Mouse (Mus musculus) hindbrain, embryonic 13.5 days (tissue): ENCODE measurements around the gene Gm21954. TPM values are rescaled to one million over a fixed set of nuclear protein-coding genes. Genes with fewer than 3 reads are reported as not detected.

Source experiments
- ATAC-seq: fragments of 200-750 bp; cut with Nextera tagmentation; 2 replicates; pipeline ENCODE4 v1.8.0; 2017; ENCODE audit warnings: moderate TSS enrichment; ENCODE audit not compliant: low FRiP score
- H3K27ac ChIP-seq: fragments of 300-500 bp; sonication (generic); 2 replicates; pipeline ENCODE4 v1.5.1; 2015; ENCODE audit warnings: inconsistent platforms, mild to moderate bottlenecking, moderate library complexity
- H3K27me3 ChIP-seq: fragments of 300-500 bp; sonication (generic); 2 replicates; pipeline ENCODE4 v1.6.1; 2015; ENCODE audit warnings: mild to moderate bottlenecking, inconsistent platforms
- H3K36me3 ChIP-seq: fragments of 300-500 bp; sonication (generic); 2 replicates; pipeline ENCODE4 v1.6.1; 2015; ENCODE audit warnings: mild to moderate bottlenecking, inconsistent platforms
- H3K4me1 ChIP-seq: fragments of 300-500 bp; sonication (generic); replicated peaks from 2 replicates; pipeline ENCODE4 v1.6.1; 2015; ENCODE audit warnings: inconsistent platforms
- H3K4me2 ChIP-seq: fragments of 300-500 bp; sonication (generic); 2 replicates; pipeline ENCODE4 v1.6.1; 2015; ENCODE audit warnings: inconsistent platforms, mild to moderate bottlenecking, moderate library complexity
- H3K4me3 ChIP-seq: fragments of 300-500 bp; sonication (generic); 2 replicates; pipeline ENCODE4 v1.5.1; 2015; ENCODE audit warnings: mild to moderate bottlenecking, inconsistent platforms
- H3K9ac ChIP-seq: fragments of 300-500 bp; sonication (generic); 2 replicates; pipeline ENCODE4 v1.6.1; 2015; ENCODE audit warnings: mild to moderate bottlenecking, inconsistent platforms
- H3K9me3 ChIP-seq: fragments of 300-500 bp; sonication (generic); 2 replicates; pipeline ENCODE4 v1.6.1; 2016; ENCODE audit warnings: inconsistent platforms
- WGBS: fragments of 180-500 bp; shearing (Covaris S2); methylation state at CpG from one replicate; pipeline ENCODE4 v1.1.7; 2015; 5-methylcytosine and 5-hydroxymethylcytosine counted together
- polyA plus RNA-seq: library from polyadenylated mRNA; unstranded; fragments of >200 nt; fragmentation: Nextera tagmentation; extraction: Ambion mirVana; gene quantifications from 2 replicates; pipeline ENCODE4 v1.2.1, GENCODE M21; 2015

The Gm21954 gene
- polyA plus RNA-seq, 1 experiment from 2014 or later, result not detected

- peaks cover 27% of the 10 kb centered on the region for H3K4me1 ChIP-seq
- peak overlapping the region; percentile 69 for H3K9ac ChIP-seq
- H3K4me3 ChIP-seq, result peak overlapping the region; percentile 28
- H3K9me3 ChIP-seq, result no peaks in the 10 kb centered on the region
- ATAC-seq, result peak; percentile 93
- no peaks in the 10 kb centered on the region for H3K27me3 ChIP-seq
- WGBS, result 3% methylated on average over 17 of the region's 17 CpGs
- peaks cover 6% of the 10 kb centered on the region for H3K36me3 ChIP-seq
- H3K4me2 ChIP-seq, result peak overlapping the region; percentile 57
- H3K27ac ChIP-seq, result peak overlapping the region; percentile 84
Observed at GRCm38 (mm10) chr3:55461685-55462655, 10.0 kb downstream of the Gm21954 start.

DNA sequence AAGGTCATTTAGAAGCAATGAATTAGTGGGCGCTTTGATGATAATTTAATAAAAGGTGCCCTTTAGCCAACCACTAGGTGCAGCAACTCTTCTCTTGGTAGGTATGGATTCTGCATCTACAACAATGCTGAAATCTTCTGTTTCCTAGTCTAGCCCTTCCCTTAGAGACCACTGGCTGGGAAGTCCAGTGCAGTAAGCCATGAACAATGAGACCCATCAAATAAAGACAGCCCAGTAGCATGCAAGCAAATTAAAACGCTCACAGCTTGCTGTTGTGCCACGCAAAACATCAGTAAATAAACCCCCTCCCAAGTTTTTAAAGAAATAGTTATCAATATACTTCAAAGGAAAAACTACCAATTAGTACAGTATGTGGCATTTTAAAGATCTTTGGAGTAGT, 10.9 kb downstream of the Gm21954 start:
- no peak overlapping the region for H3K9ac ChIP-seq
- WGBS, result 41% methylated on average over 3 of the region's 3 CpGs
- peak overlapping the region; percentile 84 for H3K27ac ChIP-seq
- peaks cover 9% of the 10 kb centered on the region for H3K36me3 ChIP-seq
- peak overlapping the region; percentile 57 for H3K4me2 ChIP-seq
- H3K4me3 ChIP-seq, result no peak overlapping the region
- peaks cover 24% of the 10 kb centered on the region for H3K4me1 ChIP-seq
- no peaks in the 10 kb centered on the region for H3K27me3 ChIP-seq
- ATAC-seq, result peak; percentile 58; the same call in 1 of the 2 replicates
- H3K9me3 ChIP-seq, result no peaks in the 10 kb centered on the region

- ATAC-seq, result no peak
- no peaks in the 10 kb centered on the region for H3K9me3 ChIP-seq
- peaks cover 21% of the 10 kb centered on the region for H3K36me3 ChIP-seq
- peaks cover 4% of the 10 kb centered on the region; the same call in 1 of the 2 replicates for H3K4me1 ChIP-seq
- WGBS, result 93% methylated on average over 2 of the region's 2 CpGs
- H3K27me3 ChIP-seq, result no peaks in the 10 kb centered on the region
- no peak overlapping the region for H3K4me2 ChIP-seq
- no peak overlapping the region for H3K4me3 ChIP-seq
- H3K27ac ChIP-seq, result no peak overlapping the region
- no peak overlapping the region for H3K9ac ChIP-seq
Observed at GRCm38 (mm10) chr3:55452464-55452863, 19.5 kb downstream of the Gm21954 start.

- Histone ChIP-seq H3K4me1 (peaks cover 4% of the 10 kb centered on the region; the same call in 1 of the 2 replicates), H3K9me3 (no peaks in the 10 kb centered on the region), H3K27ac (no peak overlapping the region), H3K27me3 (no peaks in the 10 kb centered on the region), H3K4me2 (no peak overlapping the region), H3K4me3 (no peak overlapping the region), H3K9ac (no peak overlapping the region), H3K36me3 (peaks cover 20% of the 10 kb centered on the region)
- WGBS, result 86% methylated on average over 3 of the region's 3 CpGs
- ATAC-seq, result no peak
Observed at GRCm38 (mm10) chr3:55451877-55452276, 20.1 kb downstream of the Gm21954 start.

DNA sequence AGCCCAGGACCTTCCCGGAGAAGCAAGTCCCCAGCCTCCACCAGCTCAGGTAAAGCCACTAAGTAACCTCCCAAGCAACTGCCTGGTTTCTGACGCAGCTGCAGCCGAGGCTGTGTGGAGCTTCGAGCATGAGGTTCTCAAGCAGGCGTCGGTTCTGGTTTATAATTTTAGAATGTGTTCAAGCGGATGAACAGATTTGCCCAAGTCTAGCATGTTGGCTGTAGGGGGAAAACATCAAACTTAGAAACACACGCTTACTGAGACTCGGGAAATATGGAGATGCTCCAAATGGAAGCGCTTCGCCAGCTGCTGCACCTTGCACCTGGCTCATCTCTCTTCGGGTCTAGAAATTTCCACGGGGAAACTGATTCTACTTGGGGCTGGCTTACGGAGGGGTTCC, 21.0 kb downstream of the Gm21954 start:
- no peak overlapping the region for H3K27ac ChIP-seq
- H3K27me3 ChIP-seq, result no peaks in the 10 kb centered on the region
- H3K4me1 ChIP-seq, result peaks cover 4% of the 10 kb centered on the region; the same call in 1 of the 2 replicates
- ATAC-seq, result no peak
- whole genome bisulfite sequencing, result 93% methylated on average over 14 of the region's 14 CpGs
- H3K9ac ChIP-seq, result no peak overlapping the region
- no peak overlapping the region for H3K4me2 ChIP-seq
- H3K4me3 ChIP-seq, result no peak overlapping the region
- H3K36me3 ChIP-seq, result peaks cover 18% of the 10 kb centered on the region
- no peaks in the 10 kb centered on the region for H3K9me3 ChIP-seq

DNA sequence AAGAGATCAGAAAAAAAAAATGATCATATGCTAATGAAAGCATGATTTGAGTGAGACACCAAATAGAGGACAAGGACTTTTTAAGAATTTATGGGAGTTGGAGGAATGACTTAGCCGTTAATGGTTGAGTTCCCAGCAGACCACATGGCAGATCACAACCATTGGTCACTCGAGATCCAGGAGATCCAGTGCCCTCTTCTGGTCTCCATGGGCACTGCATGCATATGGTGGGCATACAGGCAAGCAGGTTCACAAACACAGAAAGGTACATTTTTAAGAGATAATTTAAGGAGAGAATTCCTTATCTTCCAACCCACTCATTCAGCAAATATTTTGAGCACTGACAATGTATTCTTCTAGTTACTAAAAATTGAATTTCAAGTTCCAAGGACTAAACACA, 22.9 kb downstream of the Gm21954 start:
- no peaks in the 10 kb centered on the region for H3K4me1 ChIP-seq
- no peak overlapping the region for H3K27ac ChIP-seq
- no peaks in the 10 kb centered on the region for H3K27me3 ChIP-seq
- H3K4me3 ChIP-seq, result no peak overlapping the region
- 96% methylated on average over 2 of the region's 2 CpGs for WGBS
- peaks cover 21% of the 10 kb centered on the region for H3K36me3 ChIP-seq
- no peak overlapping the region for H3K9ac ChIP-seq
- no peak for ATAC-seq
- H3K9me3 ChIP-seq, result no peaks in the 10 kb centered on the region
- no peak overlapping the region for H3K4me2 ChIP-seq

DNA sequence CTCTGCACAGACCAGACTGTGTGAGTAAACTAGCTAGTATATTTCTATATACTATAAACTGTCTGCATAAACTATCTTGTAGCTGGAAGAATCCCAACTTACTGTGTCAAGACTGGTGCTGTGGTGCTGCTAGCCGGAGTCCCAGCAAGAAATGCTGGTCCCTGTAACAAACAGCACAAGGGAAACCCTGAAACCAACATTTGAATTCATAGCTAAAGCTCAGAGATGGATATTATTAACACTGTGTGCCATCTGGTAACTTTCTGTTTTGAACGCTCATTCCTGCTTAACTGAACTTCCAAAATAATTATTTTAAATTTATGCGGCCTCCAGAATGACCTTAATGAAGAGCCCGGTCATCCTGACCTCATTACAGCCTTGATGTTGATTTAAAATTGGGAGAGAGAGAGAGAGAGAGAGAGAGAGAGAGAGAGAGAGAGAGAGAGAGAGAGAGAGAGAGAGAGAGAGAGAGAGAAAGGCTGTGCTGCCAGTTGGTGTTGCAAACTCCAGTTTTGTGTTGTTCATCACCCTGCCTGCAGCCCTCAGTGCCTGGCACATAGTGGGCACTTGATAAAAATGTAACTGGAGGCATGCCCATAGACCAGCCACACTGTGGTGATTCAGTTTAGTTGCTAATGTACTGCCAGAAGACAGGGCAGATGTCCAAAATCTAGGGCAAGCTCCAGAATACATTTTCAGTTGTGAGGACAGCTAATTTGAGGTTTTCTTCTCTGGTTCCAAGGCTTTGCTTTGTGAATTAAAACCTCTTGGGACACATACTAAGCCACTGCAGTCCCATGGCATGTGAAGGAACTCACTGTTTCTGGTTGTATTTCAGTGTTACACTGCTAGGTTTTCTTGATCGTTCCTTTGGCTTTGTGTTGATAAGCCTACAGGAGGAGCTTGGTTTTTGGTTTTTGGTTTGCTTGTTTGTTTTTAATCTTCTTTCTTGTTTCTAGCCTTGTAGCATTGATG, 24.2 kb downstream of the Gm21954 start:
- Histone ChIP-seq H3K9ac (no peak overlapping the region), H3K27me3 (no peaks in the 10 kb centered on the region), H3K4me1 (no peaks in the 10 kb centered on the region), H3K4me3 (no peak overlapping the region), H3K27ac (peak overlapping the region; percentile 49; the same call in 1 of the 2 replicates), H3K36me3 (peaks cover 17% of the 10 kb centered on the region; the same call in 1 of the 2 replicates), H3K4me2 (no peak overlapping the region), H3K9me3 (no peaks in the 10 kb centered on the region)
- ATAC-seq, result no peak
- 86% methylated on average over 5 of the region's 5 CpGs for WGBS

DNA sequence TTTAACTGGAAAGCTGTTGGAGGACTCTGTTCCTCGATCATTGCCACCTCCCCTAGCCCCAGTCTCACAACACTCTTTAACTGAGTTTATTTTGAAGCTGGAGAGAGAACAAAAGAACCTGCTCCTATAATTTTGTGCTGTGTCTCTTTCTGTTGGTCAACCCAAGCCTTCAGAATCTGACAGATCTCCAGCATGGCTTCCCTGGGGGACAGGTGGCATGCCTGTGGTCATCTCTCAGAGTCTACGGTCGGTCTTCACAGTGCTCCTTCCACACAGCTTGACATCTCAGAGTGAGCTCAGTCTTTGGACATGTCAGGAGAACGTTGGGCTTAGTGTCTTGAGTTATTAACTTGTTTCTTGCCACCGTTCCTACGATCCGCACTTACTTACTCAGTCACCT, 25.3 kb downstream of the Gm21954 start:
- H3K4me2 ChIP-seq, result no peak overlapping the region
- H3K36me3 ChIP-seq, result peaks cover 10% of the 10 kb centered on the region; the same call in 1 of the 2 replicates
- WGBS, result 86% methylated on average over 7 of the region's 7 CpGs
- H3K27ac ChIP-seq, result no peak overlapping the region
- ATAC-seq, result no peak
- no peaks in the 10 kb centered on the region for H3K9me3 ChIP-seq
- H3K4me1 ChIP-seq, result peaks cover 5% of the 10 kb centered on the region; the same call in 1 of the 2 replicates
- H3K9ac ChIP-seq, result no peak overlapping the region
- H3K27me3 ChIP-seq, result no peaks in the 10 kb centered on the region
- no peak overlapping the region for H3K4me3 ChIP-seq

GRCm38 (mm10) chr3:55443725-55444124, 28.3 kb downstream of the Gm21954 start:
- Histone ChIP-seq H3K4me3 (no peak overlapping the region), H3K4me2 (no peak overlapping the region), H3K36me3 (peaks cover 4% of the 10 kb centered on the region; the same call in 1 of the 2 replicates), H3K27me3 (no peaks in the 10 kb centered on the region), H3K9me3 (no peaks in the 10 kb centered on the region), H3K27ac (no peak overlapping the region), H3K9ac (no peak overlapping the region), H3K4me1 (peaks cover 22% of the 10 kb centered on the region)
- no peak for ATAC-seq
- 96% methylated on average over 2 of the region's 2 CpGs for WGBS

DNA sequence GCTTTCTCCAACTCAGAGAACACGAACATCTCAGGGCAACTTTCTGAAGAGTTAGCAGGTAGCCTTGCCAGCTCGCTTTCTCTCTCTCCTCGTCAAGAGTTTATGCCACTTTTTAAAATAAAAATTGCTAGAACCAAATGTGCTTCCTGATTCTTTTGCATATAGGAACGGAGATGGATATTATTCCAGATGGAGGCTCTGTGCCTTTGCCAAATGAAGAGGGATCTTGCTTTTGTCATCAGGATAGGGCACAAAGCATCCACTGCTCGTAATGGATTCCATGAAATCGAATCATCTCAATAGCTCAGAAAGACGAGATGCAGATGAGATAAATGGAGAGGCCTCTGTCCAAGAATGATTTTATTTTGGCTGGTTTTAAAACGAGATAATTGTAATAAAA, 28.7 kb downstream of the Gm21954 start:
- no peak for ATAC-seq
- no peak overlapping the region for H3K27ac ChIP-seq
- no peak overlapping the region for H3K9ac ChIP-seq
- H3K36me3 ChIP-seq, result peaks cover 4% of the 10 kb centered on the region; the same call in 1 of the 2 replicates
- H3K4me2 ChIP-seq, result no peak overlapping the region
- peaks cover 22% of the 10 kb centered on the region for H3K4me1 ChIP-seq
- H3K27me3 ChIP-seq, result no peaks in the 10 kb centered on the region
- H3K9me3 ChIP-seq, result no peaks in the 10 kb centered on the region
- H3K4me3 ChIP-seq, result no peak overlapping the region
- 91% methylated on average over 8 of the region's 8 CpGs for WGBS

GRCm38 (mm10) chr3:55442012-55442645, 29.9 kb downstream of the Gm21954 start:
- no peak overlapping the region for H3K4me2 ChIP-seq
- WGBS, result 81% methylated on average over 11 of the region's 11 CpGs
- no peaks in the 10 kb centered on the region for H3K27me3 ChIP-seq
- ATAC-seq, result no peak
- H3K9me3 ChIP-seq, result no peaks in the 10 kb centered on the region
- no peak overlapping the region for H3K9ac ChIP-seq
- H3K36me3 ChIP-seq, result peaks cover 4% of the 10 kb centered on the region; the same call in 1 of the 2 replicates
- no peak overlapping the region for H3K4me3 ChIP-seq
- peaks cover 22% of the 10 kb centered on the region for H3K4me1 ChIP-seq
- no peak overlapping the region for H3K27ac ChIP-seq
